Mouse (Mus musculus): ENCODE data around the gene Minos1. TPM values are rescaled to one million over a fixed set of nuclear protein-coding genes. Genes with fewer than 3 reads are reported as not detected.

Minos1 gene
- polyA plus RNA-seq, 1 experiment from 2014 or later = 517 TPM

GRCm38 (mm10) chr4:139092356-139093195, 38.3 kb downstream of the Minos1 start, which contains the start of gene Nbl1:
Nbl1 (minus strand) TSS chr4:139092993.
- H3K27me3 ChIP-seq = peaks cover 22% of the 10 kb centered on the region; the same call in 1 of the 2 replicates

GRCm38 (mm10) chr4:139091478-139092355, 39.2 kb downstream of the Minos1 start:
- Histone ChIP-seq H3K4me2 (peak overlapping the region; percentile 80), H3K27me3 (peaks cover 22% of the 10 kb centered on the region; the same call in 1 of the 2 replicates), H3K9me3 (no peaks in the 10 kb centered on the region), H3K9ac (peak overlapping the region; percentile 97), H3K4me3 (peak overlapping the region; percentile 83), H3K36me3 (peaks cover 3% of the 10 kb centered on the region; the same call in 1 of the 2 replicates), H3K4me1 (peaks cover 62% of the 10 kb centered on the region), H3K27ac (peak overlapping the region; percentile 83)
- ATAC-seq (ENCODE audit: insufficient number of reproducible peaks, insufficient read depth, low FRiP score, low TSS enrichment, low read depth) = no peak; the same call in 1 of the 2 replicates
- WGBS = 2% methylated on average over 28 of the region's 28 CpGs

More at GRCm38 (mm10) chr4:139092356-139093195, 38.3 kb downstream of the Minos1 start, which contains the start of gene Nbl1:
- peak within 1 kb of the TSS; percentile 80 for H3K4me2 ChIP-seq
- no peaks in the 10 kb centered on the region for H3K9me3 ChIP-seq
- ATAC-seq (ENCODE audit: insufficient number of reproducible peaks, insufficient read depth, low FRiP score, low TSS enrichment, low read depth) = peak; percentile 38; the same call in 1 of the 2 replicates
- H3K4me3 ChIP-seq = peak within 1 kb of the TSS; percentile 83
- under 1% methylated on average over 97 of the region's 105 CpGs for WGBS
- H3K4me1 ChIP-seq = peaks cover 59% of the 10 kb centered on the region
- H3K27ac ChIP-seq = peak within 1 kb of the TSS; percentile 83
- H3K36me3 ChIP-seq = peaks cover 3% of the 10 kb centered on the region; the same call in 1 of the 2 replicates
- peak within 1 kb of the TSS; percentile 97 for H3K9ac ChIP-seq

GRCm38 (mm10) chr4:139091066-139091465, 39.8 kb downstream of the Minos1 start:
- H3K4me1 ChIP-seq = peaks cover 63% of the 10 kb centered on the region
- peak overlapping the region; percentile 80 for H3K4me2 ChIP-seq
- no peak for ATAC-seq (ENCODE audit: insufficient number of reproducible peaks, insufficient read depth, low FRiP score, low TSS enrichment, low read depth)
- peak overlapping the region; percentile 83 for H3K4me3 ChIP-seq
- 26% methylated on average over 7 of the region's 7 CpGs for WGBS
- H3K9me3 ChIP-seq = no peaks in the 10 kb centered on the region
- peaks cover 22% of the 10 kb centered on the region; the same call in 1 of the 2 replicates for H3K27me3 ChIP-seq
- H3K9ac ChIP-seq = peak overlapping the region; percentile 97
- peaks cover 3% of the 10 kb centered on the region; the same call in 1 of the 2 replicates for H3K36me3 ChIP-seq
- H3K27ac ChIP-seq = peak overlapping the region; percentile 83

GRCm38 (mm10) chr4:139090303-139090940, 40.5 kb downstream of the Minos1 start:
- H3K36me3 ChIP-seq = peaks cover 4% of the 10 kb centered on the region
- 53% methylated on average over 15 of the region's 15 CpGs for WGBS
- no peaks in the 10 kb centered on the region for H3K9me3 ChIP-seq
- peak overlapping the region; percentile 80 for H3K4me2 ChIP-seq
- peak overlapping the region; percentile 83 for H3K27ac ChIP-seq
- H3K4me1 ChIP-seq = peaks cover 64% of the 10 kb centered on the region
- H3K27me3 ChIP-seq = peaks cover 22% of the 10 kb centered on the region; the same call in 1 of the 2 replicates
- peak overlapping the region; percentile 97 for H3K9ac ChIP-seq
- no peak for ATAC-seq (ENCODE audit: insufficient number of reproducible peaks, insufficient read depth, low FRiP score, low TSS enrichment, low read depth)
- peak overlapping the region; percentile 83 for H3K4me3 ChIP-seq

- peak overlapping the region; percentile 40 for H3K9ac ChIP-seq
- H3K27ac ChIP-seq = 0 out of 2 replicates have a peak overlapping the region, but pooled peaks have one; percentile 12
- 54% methylated on average over 9 of the region's 9 CpGs for WGBS
These were observed 41.8 kb downstream of the Minos1 start for GRCm38 (mm10) chr4:139088982-139089671.

GRCm38 (mm10) chr4:139086984-139087383, 43.9 kb downstream of the Minos1 start:
- H3K27me3 ChIP-seq = peaks cover 5% of the 10 kb centered on the region; the same call in 1 of the 2 replicates

More at GRCm38 (mm10) chr4:139088982-139089671, 41.8 kb downstream of the Minos1 start:
- Histone ChIP-seq H3K4me1 (peaks cover 62% of the 10 kb centered on the region), H3K4me2 (peak overlapping the region; percentile 80), H3K27me3 (peaks cover 22% of the 10 kb centered on the region; the same call in 1 of the 2 replicates), H3K9me3 (no peaks in the 10 kb centered on the region), H3K4me3 (no peak overlapping the region), H3K36me3 (peaks cover 16% of the 10 kb centered on the region)
- ATAC-seq (ENCODE audit: insufficient number of reproducible peaks, insufficient read depth, low FRiP score, low TSS enrichment, low read depth) = no peak

GRCm38 (mm10) chr4:139086037-139086436, 44.9 kb downstream of the Minos1 start:
- Histone ChIP-seq H3K4me2 (no peak overlapping the region), H3K4me1 (peaks cover 66% of the 10 kb centered on the region), H3K9ac (no peak overlapping the region), H3K4me3 (no peak overlapping the region), H3K27ac (peak overlapping the region; percentile 16; the same call in 1 of the 2 replicates), H3K9me3 (no peaks in the 10 kb centered on the region), H3K27me3 (no peaks in the 10 kb centered on the region; the same call in 1 of the 2 replicates), H3K36me3 (peaks cover 20% of the 10 kb centered on the region)
- WGBS = 19% methylated on average over 5 of the region's 5 CpGs
- no peak for ATAC-seq (ENCODE audit: insufficient number of reproducible peaks, insufficient read depth, low FRiP score, low TSS enrichment, low read depth)

More at GRCm38 (mm10) chr4:139086984-139087383, 43.9 kb downstream of the Minos1 start:
- no peak overlapping the region for H3K4me2 ChIP-seq
- 70% methylated on average over 4 of the region's 4 CpGs for WGBS
- peaks cover 20% of the 10 kb centered on the region for H3K36me3 ChIP-seq
- ATAC-seq (ENCODE audit: insufficient number of reproducible peaks, insufficient read depth, low FRiP score, low TSS enrichment, low read depth) = no peak
- H3K9ac ChIP-seq = no peak overlapping the region
- no peak overlapping the region for H3K27ac ChIP-seq
- H3K4me1 ChIP-seq = peaks cover 73% of the 10 kb centered on the region
- H3K9me3 ChIP-seq = no peaks in the 10 kb centered on the region
- H3K4me3 ChIP-seq = no peak overlapping the region

GRCm38 (mm10) chr4:139085337-139085736, 45.6 kb downstream of the Minos1 start:
- peaks cover 59% of the 10 kb centered on the region for H3K4me1 ChIP-seq
- no peaks in the 10 kb centered on the region for H3K9me3 ChIP-seq
- ATAC-seq (ENCODE audit: insufficient number of reproducible peaks, insufficient read depth, low FRiP score, low TSS enrichment, low read depth) = no peak
- H3K36me3 ChIP-seq = peaks cover 20% of the 10 kb centered on the region
- H3K27me3 ChIP-seq = no peaks in the 10 kb centered on the region
- WGBS = 73% methylated on average over 11 of the region's 11 CpGs
- no peak overlapping the region for H3K4me2 ChIP-seq
- H3K9ac ChIP-seq = no peak overlapping the region
- no peak overlapping the region for H3K4me3 ChIP-seq
- no peak overlapping the region for H3K27ac ChIP-seq

- Histone ChIP-seq H3K36me3 (peaks cover 16% of the 10 kb centered on the region), H3K4me2 (peak overlapping the region; percentile 47), H3K4me3 (0 out of 2 replicates have a peak overlapping the region, but pooled peaks have one; percentile 8), H3K9ac (peak overlapping the region; percentile 51; the same call in 1 of the 2 replicates), H3K27ac (peak overlapping the region; percentile 77), H3K27me3 (no peaks in the 10 kb centered on the region), H3K4me1 (peaks cover 43% of the 10 kb centered on the region), H3K9me3 (no peaks in the 10 kb centered on the region)
- ATAC-seq (ENCODE audit: insufficient number of reproducible peaks, insufficient read depth, low FRiP score, low TSS enrichment, low read depth) = no peak; the same call in 1 of the 2 replicates
- 21% methylated on average over 12 of the region's 12 CpGs for WGBS
These were observed 47.9 kb downstream of the Minos1 start for GRCm38 (mm10) chr4:139082790-139083564.
